Mouse (Mus musculus) 416B (cell line): ENCODE measurements around the gene Rps23.

Experiments
- DNase-seq: peaks from one replicate; pipeline ENCODE4 v3.0.0; 2011; ENCODE audit warnings: low read depth

Rps23 gene

DNA sequence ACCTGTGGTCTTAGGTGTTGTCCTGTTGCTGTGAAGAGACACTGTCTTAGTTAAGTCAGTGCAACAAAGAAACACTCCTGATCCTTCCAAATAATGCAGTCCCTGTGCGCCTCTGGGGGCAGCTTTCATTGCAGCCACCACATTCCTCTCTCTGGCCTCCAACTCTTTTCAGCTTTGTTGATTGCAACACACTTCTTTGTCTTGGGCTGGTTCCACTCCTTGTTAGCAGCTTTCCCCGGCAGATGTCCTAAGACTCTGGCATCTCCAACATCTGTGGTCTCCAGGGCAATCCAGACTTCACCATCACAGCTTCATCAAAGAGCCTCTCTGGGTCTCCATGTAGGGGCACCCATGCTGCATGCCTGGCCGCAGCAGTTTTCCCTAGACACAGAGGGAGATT is 10.5 kb downstream of the Rps23 start:
- no peak for DNase-seq

DNA sequence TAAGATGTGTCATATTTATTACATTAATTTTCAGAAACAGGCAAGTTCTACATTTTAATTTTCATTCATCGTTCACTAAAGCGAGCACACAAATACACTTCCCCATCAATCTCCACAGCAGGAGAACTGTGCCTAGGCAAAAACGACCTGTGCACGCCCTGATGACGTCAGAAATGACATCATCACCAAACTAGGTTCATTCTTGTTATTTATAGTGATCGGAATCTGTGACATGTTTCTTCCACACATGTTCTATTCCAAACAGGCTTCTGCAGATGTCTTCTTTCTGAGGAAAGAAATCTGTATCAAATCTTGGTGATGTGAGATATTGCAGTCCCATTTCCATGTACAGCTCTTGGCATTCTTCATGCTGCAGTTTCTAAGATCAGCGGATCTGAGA is 13.1 kb downstream of the Rps23 start:
- DNase-seq, result no peak

DNA sequence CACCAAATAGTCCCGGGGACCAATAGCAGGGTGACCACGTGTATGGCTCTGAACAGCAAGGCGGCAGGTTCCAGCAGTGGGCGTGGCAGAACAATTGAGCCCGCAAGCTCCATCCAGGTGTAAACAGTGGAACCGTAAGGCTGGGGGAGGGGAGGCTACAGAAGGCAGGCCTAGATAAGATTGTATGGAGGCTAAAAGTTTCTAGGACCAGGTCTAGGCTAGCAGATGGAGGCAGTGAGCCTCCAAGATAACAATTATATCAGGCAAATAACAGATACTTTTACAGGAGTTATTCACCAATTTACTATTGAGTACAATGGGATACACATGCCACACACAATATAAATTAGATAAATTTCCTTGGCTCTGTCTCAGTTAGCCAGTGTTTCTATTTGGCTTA is 16.4 kb downstream of the Rps23 start:
- DNase-seq, result no peak

DNA sequence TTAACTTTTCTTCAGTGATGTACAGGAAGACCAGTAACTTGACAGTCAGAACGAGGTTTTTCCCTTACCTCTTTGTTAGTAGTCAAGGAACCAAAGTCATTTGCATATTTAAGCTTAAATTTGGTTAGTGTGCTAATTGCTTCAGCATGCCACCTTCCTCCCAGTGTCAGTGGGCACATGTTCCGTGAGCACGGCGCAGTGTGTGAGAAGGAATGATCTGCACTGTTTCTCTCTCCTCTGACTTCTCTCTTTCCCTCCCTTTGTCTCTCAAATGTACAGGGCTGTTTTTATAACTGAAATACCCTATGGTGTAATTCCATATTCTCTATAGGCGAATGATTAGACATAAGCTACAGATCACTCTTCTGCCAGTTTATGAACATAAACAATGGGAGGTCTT is 16.8 kb downstream of the Rps23 start:
- no peak for DNase-seq

DNA sequence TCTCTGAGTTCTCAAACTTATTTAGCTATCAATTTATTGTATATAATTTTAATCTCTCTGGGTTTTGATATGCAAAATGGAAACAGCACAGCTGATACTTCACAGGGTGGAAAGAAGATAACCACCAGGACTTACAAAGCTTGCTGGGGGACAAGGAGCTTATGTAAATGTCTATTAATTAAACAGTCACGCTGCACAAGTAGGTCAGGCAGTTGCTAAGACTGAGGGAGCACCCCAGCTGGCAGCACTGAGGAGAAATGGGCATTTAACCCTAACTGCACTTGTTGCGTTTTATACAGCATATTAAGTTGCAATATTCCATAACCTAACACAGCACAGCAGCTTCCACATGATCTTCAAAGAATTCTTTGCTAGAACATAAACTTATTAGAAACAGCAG is 36.1 kb downstream of the Rps23 start:
- no peak for DNase-seq

DNA sequence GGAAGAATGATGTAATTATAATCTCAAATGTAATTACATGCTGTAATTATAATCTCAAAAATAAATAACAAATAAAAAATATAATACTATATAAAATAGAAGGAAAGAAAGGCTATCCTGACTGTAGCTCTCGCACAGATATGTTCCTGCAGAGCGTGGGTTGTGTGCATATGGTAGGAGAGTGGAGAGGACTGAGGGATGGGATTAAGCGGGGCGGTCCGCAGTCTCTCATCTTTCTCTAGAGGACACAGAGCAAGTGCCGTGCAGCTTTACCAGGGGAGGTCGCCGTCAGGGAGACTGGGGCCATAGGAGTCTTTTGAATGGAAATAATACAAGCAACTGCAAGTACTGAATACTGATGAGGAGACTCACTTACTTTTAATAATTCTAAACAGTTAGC is 37.8 kb downstream of the Rps23 start:
- no peak for DNase-seq

DNA sequence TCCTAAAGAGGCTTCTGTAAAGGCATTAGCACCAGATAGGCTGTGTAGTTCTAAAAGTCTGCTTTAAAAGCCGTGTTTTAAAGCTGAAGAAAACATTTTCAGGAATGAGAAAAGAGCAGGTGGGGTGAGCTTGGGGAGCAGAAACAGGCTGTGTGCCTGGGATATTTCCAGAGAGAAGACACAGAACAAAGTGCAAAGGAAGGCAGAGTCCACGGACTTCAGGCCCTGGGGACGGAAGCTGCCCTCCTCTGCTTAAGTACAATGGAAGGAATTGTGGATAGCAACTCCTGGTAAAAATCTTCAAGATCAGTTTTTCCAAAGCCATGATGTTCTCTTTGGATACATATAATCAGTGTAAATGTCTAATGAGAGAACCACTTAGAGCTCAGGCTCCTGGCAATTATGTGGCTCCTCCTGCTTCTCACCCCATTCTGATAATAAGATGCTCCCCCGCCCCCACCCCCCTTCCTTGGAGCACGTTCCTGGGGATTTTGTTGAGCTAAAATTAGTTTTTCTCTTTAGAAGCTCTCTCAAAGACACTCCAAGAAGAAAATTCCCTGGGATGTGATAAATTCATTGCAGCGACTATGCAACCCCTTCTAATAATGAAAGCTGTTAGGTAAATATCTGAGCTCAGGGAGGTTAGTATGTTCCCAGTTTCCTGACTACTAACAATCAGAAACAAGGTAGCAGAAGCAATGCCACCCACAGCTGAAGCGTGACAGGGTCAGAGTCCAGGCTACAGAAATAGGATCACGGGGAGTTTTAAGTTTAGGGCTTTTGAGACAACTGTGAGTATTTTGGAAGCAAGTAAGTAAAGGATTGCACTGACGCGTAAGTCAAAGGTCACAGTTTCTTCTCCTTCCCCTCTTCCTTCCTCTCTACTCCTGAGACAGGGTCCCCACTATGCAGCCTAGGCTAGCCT is 40.3 kb downstream of the Rps23 start:
- DNase-seq, result no peak

DNA sequence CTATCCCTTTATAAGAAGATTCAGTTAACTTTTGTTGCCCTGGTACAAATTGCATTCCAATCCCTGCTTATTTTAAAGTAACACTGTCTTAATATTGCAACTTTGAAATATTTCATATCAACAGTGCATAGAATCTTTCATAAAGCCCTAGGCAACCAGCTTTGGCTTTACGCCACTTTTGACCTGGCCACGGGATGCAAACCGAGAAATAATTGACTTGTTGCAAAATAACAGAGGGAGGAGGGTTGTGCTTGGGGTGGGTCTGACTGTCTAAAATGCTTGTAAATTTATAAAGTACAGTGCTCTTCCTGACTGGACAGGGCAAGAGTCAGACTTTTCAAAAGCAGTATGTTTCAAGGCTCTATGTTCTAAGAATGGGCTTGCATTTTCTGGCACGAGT is 41.8 kb downstream of the Rps23 start:
- DNase-seq, result no peak

DNA sequence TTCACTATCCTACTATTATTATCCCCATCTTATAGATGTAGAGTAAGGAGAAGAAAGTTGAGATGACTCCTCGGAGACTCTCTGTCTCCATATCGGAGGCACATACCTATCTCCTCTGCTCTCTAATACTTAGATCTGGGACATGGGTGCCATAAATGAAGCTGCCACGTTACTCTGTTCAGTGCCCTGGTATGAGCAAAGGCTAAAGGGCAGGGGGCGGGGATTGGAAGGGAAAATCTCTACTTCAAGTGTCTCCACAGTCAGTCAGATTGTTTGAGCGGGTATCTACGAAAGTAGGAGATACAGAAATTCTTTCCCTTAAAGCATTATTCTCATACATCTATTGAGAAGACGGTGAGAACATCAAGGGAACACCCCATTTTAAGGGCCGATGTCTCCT is 43.2 kb downstream of the Rps23 start:
- no peak for DNase-seq

DNA sequence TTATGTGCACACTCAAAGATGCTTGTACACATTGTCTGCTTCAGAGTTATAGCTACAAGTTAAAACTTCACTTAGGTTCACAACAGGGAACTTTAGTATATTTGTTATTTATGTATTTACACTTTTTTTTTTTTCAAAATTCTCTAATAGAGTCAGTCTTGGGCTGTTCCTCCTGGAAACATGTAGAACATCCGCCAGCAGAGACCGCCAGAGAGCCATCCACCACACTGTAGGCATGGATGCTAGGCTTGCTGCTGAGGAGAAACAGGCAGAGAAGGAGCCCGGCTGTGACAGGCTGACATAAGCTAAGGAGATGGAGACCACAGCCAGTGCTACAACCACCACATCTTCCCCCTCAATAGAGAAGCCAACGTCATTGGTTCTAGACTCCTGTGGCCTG is 44.7 kb downstream of the Rps23 start:
- peak; percentile 77 for DNase-seq

DNA sequence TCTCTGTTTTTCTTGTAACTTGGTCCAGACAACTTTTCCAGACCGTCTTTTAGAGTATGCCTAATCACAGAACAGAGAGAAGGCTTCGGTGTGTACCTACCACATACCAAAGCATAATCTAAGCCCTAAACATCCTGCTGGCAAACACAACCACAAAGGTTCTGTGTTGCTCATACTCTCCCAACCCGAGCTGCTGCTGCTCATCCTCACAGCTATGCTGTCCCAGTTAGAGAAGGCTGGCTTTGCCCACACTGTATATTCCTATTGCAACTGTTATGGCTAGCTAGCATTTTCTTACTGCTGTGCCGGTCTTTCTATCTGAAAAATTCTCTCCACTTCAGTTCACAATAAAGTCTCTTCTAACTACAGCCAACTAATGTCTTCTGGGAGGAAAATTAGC is 46.2 kb downstream of the Rps23 start:
- no peak for DNase-seq

DNA sequence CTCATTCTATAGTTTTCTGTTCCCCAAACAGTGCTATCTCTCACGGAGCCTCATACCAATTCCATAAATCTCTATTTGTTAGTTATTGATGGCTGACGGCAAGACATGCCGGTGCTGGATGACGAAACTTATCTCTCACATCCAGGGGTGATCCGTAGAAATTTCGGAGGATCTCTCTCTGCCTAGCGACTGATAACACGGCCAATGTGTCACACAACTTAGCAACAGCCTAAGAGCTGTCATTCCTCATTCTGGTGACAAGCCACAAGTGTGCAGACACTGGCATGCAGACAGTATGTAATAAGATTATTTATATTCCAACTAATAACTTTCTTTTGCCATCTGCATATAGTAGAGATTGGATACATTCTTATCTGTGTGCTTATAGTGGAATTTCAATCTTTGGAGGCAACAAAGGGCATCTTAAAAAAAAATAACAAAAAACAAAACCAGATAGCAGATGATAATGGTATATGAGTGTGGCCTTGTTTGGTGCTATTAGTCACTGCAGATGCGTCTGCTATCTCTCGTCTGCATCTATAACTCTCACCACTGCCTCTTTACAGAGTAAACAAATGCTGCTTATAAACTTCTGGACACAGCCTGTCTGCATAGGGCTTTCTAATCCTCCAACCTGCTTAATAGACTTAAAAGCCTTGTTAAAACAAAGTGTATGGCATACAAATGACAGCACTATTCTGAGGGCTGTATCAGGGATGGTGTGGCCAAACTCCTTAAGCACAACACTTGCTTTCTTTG is 47.7 kb downstream of the Rps23 start:
- peak; percentile 11 for DNase-seq

DNA sequence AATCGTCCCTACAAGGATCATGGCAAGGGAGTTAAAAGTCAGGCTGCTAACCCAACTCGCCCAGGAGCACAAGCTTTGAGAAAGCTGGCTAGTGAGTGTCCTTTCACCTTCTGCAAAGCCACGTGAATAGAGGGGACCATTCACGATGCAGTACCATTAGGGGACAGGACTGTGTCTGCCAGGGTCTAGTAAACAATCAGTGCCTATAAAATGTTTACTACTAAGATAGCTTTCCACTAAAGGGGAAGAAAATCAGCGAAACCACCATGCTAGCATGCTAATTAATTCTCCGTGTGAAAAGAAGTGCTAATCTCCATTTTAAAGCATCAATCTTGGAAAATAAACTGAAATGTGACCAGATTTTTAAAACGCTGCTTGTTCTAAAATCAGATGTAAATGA is 50.7 kb downstream of the Rps23 start:
- DNase-seq, result no peak
